Mouse (Mus musculus) bone marrow macrophage, adult 2 months (primary cell): ENCODE results near the gene Pdpn.

Source experiments
- CTCF ChIP-seq: IDR thresholded peaks from 2 replicates; pipeline ENCODE4 v1.5.1; 2012; ENCODE audit warnings: low read depth, mild to moderate bottlenecking, low read length, moderate library complexity
- POLR2A ChIP-seq: IDR thresholded peaks from 2 replicates; pipeline ENCODE4 v1.6.1; 2012; ENCODE audit warnings: mild to moderate bottlenecking, low read depth, low read length, borderline replicate concordance

GRCm38 (mm10) chr4:143280166-143280565, 19.2 kb downstream of the Pdpn start:
- TF ChIP-seq CTCF: no peak; the same call in 1 of the 2 replicates
- TF ChIP-seq POLR2A: no peak
